Comparison of ENCODE assay signal across 8 mouse cellular contexts in the genomic region with DNA sequence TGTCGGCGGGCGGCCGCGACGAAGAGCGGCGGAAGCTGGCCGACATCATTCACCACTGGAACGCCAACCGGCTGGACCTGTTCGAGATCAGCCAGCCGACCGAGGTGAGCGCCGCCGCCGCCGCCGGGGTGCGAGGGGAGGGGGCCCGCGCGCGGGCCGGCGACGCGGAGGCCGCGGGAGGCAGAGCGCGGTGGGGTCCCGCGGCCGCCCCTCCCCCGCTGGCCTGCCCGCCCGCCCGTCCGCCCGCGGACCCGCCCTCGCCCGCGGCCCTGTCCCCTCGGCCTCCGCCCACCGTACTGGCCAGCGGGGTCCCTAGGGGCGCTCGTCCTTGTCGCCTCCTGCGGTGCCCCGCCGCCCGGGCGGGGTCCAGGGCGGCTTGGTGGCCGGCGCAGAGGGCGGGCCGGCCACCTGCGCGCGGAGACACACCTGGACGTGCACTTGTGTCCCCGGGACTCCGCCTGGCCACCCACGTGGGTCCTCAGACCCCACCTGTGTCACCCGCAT. TPM values are rescaled to one million over a fixed set of nuclear protein-coding genes. Genes with fewer than 3 reads are reported as not detected.
DNase-seq lines count a peak whose midpoint lies in the region; ATAC-seq and TF ChIP-seq lines count a peak whose summit lies in the region.

No protein-coding gene starts in this region.

- peak overlapping the region; percentile 67 for H3K4me2 ChIP-seq in liver, embryonic 13.5 days

- peaks cover 14% of the 10 kb centered on the region for H3K79me2 ChIP-seq in liver, adult 2 months (ENCODE audit: control insufficient read depth, insufficient read depth, low read length)

- intact Hi-C loops in heart, postnatal 10 days (cut with DNase I): no loop called here
- intact Hi-C loops in left cerebral cortex, postnatal 36 days (cut with DNase I): loop anchor here (5.0 kb wide), 1 partner anchor 288 kb away; no protein-coding TSS in a partner anchor

- peaks cover 6% of the 10 kb centered on the region for H3K4me1 ChIP-seq in liver, adult 2 months (ENCODE audit: control insufficient read depth, insufficient read depth, low read length)
- H3K4me1 ChIP-seq in embryonic facial prominence, embryonic 10.5 days: peaks cover 23% of the 10 kb centered on the region
- peaks cover 6% of the 10 kb centered on the region; the same call in 1 of the 2 replicates for H3K4me1 ChIP-seq in liver, embryonic 13.5 days (replicated peaks)
- peaks cover 7% of the 10 kb centered on the region for H3K4me1 ChIP-seq in small intestine, adult 2 months (ENCODE audit: control insufficient read depth, insufficient read depth, insufficient read length, low read length)

- H3K36me3 ChIP-seq in liver, adult 2 months (ENCODE audit: control insufficient read depth, insufficient read depth, low read length): no peaks in the 10 kb centered on the region
- H3K36me3 ChIP-seq in embryonic facial prominence, embryonic 10.5 days (replicated peaks): no peaks in the 10 kb centered on the region
- H3K36me3 ChIP-seq in liver, embryonic 13.5 days: no peaks in the 10 kb centered on the region
- no peaks in the 10 kb centered on the region for H3K36me3 ChIP-seq in small intestine, adult 2 months (ENCODE audit: control insufficient read depth, insufficient read depth, low read length)

- no peak for DNase-seq in liver, adult 2 months (ENCODE audit: extremely low read depth, low read depth, low spot score)
- DNase-seq in liver: no peak
- no peak for DNase-seq in embryonic facial prominence, embryonic 10.5 days (ENCODE audit: low spot score)
- DNase-seq in heart, postnatal 10 days: peak; percentile 37 to 43
- DNase-seq in liver, embryonic 13.5 days: no peak
- DNase-seq in left cerebral cortex, postnatal 36 days (ENCODE audit: low spot score in 2 of 2): no peak

- H3K9ac ChIP-seq in liver, adult 2 months (ENCODE audit: low read depth, low read length): peak overlapping the region; percentile 98
- peak overlapping the region; percentile 68 for H3K9ac ChIP-seq in liver, embryonic 13.5 days

- H3K4me3 ChIP-seq in liver, adult 2 months (ENCODE audit: insufficient read depth, low read depth, low read length): peak overlapping the region; percentile 73
- peak overlapping the region; percentile 92 for H3K4me3 ChIP-seq in embryonic facial prominence, embryonic 10.5 days
- H3K4me3 ChIP-seq in liver, embryonic 13.5 days (replicated peaks): peak overlapping the region; percentile 63
- H3K4me3 ChIP-seq in small intestine, adult 2 months (ENCODE audit: low read depth, low read length): peak overlapping the region; percentile 98

- ATAC-seq in liver, embryonic 13.5 days (ENCODE audit: low read depth): peak; percentile 31
- ATAC-seq in megakaryocyte-erythroid progenitor cell, adult 5-6 weeks (replicated peaks; ENCODE audit: low FRiP score, low TSS enrichment, poor library complexity, severe bottlenecking): no peak

- TF ChIP-seq CTCF in liver, adult 2 months (IDR thresholded peaks at IDR 0.05; ENCODE audit: low read depth, low read length): no peak
- no peak for TF ChIP-seq CTCF in small intestine, adult 2 months (IDR thresholded peaks at IDR 0.05; ENCODE audit: extremely low read depth, insufficient read length, insufficient replicate concordance, low read depth, low read length)

- TF ChIP-seq POLR2A in liver, adult 2 months (IDR thresholded peaks at IDR 0.05; ENCODE audit: extremely low read depth, insufficient read depth, low read length): no peak
- no peak for TF ChIP-seq POLR2A in small intestine, adult 2 months (IDR thresholded peaks at IDR 0.05; ENCODE audit: low read depth, low read length)

- 1% methylated on average over 69 of the region's 72 CpGs for WGBS in liver, adult 2 months
- 4% methylated on average over 68 of the region's 72 CpGs for WGBS in embryonic facial prominence, embryonic 10.5 days
- under 1% methylated on average over 53 of the region's 72 CpGs for WGBS in liver, embryonic 13.5 days (ENCODE audit: insufficient replicate concordance)
- under 1% methylated on average over 62 of the region's 72 CpGs for whole genome bisulfite sequencing in small intestine, adult 2 months

- H3K27ac ChIP-seq in liver, adult 2 months (replicated peaks; ENCODE audit: insufficient read depth, low read depth, low read length): peak overlapping the region; percentile 73
- peak overlapping the region; percentile 91 for H3K27ac ChIP-seq in embryonic facial prominence, embryonic 10.5 days (replicated peaks)
- H3K27ac ChIP-seq in liver, embryonic 13.5 days: no peak overlapping the region; the same call in 1 of the 2 replicates
- H3K27ac ChIP-seq in small intestine, adult 2 months (ENCODE audit: insufficient read depth, low read depth, low read length): peak overlapping the region; percentile 74

- no peaks in the 10 kb centered on the region for H3K27me3 ChIP-seq in liver, adult 2 months (ENCODE audit: control insufficient read depth, insufficient read depth, low read length)
- 0 out of 2 replicates have a peak, but pooled peaks cover 12% of the 10 kb centered on the region for H3K27me3 ChIP-seq in embryonic facial prominence, embryonic 10.5 days (replicated peaks; ENCODE audit: low read depth, poor library complexity, severe bottlenecking)
- peaks cover 61% of the 10 kb centered on the region for H3K27me3 ChIP-seq in liver, embryonic 13.5 days
- H3K27me3 ChIP-seq in small intestine, adult 2 months (ENCODE audit: control insufficient read depth, insufficient read depth, low read length): no peaks in the 10 kb centered on the region

- H3K9me3 ChIP-seq in embryonic facial prominence, embryonic 10.5 days: no peaks in the 10 kb centered on the region
- H3K9me3 ChIP-seq in liver, embryonic 13.5 days (replicated peaks): no peaks in the 10 kb centered on the region

RNA-seq across cellular contexts. Expression of a gene that starts 0.4 kb away (rescaled TPM):
- total RNA-seq in liver, adult 2 months (2014; rRNA removed): 40.9 and 41.3 TPM in 2 replicates
- polyA plus RNA-seq in liver, adult 2 months (2012; rRNA removed): 13.4 and 15.9 TPM in 2 replicates
- polyA plus RNA-seq in embryonic facial prominence, embryonic 10.5 days (2016; fragmentation: Nextera tagmentation; extraction: Ambion mirVana): 61.0 and 64.8 TPM in 2 replicates
- total RNA-seq in heart, postnatal 10 days (2021): 100 to 1,000 TPM; 112 to 150 TPM
- 11.4 and 11.8 TPM in 2 replicates for polyA plus RNA-seq in liver, embryonic 13.5 days (2015; fragmentation: Nextera tagmentation; extraction: Ambion mirVana)
- polyA plus RNA-seq in small intestine, adult 2 months (2012; rRNA removed): 14.6 and 41.9 TPM in 2 replicates
- 100 to 1,000 TPM; 105 to 138 TPM for total RNA-seq in left cerebral cortex, postnatal 36 days (2021)
- 0.59 and 3.3 TPM in 2 replicates for total RNA-seq in megakaryocyte-erythroid progenitor cell, adult 5-6 weeks (2014; fragmentation: Nextera tagmentation)
- 4.8 and 10.6 TPM in 2 replicates for total RNA-seq in megakaryocyte-erythroid progenitor cell, adult 5-6 weeks (2017)

RNA-seq across cellular contexts. Expression of a gene that starts 0.9 kb away (rescaled TPM):
- total RNA-seq in liver, adult 2 months (2014; rRNA removed): 1.5 and 1.7 TPM in 2 replicates
- polyA plus RNA-seq in liver, adult 2 months (2012; rRNA removed): 0.94 and 1.1 TPM in 2 replicates
- 2.8 and 3.3 TPM in 2 replicates for polyA plus RNA-seq in embryonic facial prominence, embryonic 10.5 days (2016; fragmentation: Nextera tagmentation; extraction: Ambion mirVana)
- total RNA-seq in heart, postnatal 10 days (2021): 1 to 10 TPM; 4.0 to 4.2 TPM
- polyA plus RNA-seq in liver, embryonic 13.5 days (2015; fragmentation: Nextera tagmentation; extraction: Ambion mirVana): 0.23 and 0.28 TPM in 2 replicates
- polyA plus RNA-seq in small intestine, adult 2 months (2012; rRNA removed): 0.44 and 0.65 TPM in 2 replicates
- total RNA-seq in left cerebral cortex, postnatal 36 days (2021): 10 to 100 TPM; 17.8 to 21.6 TPM
- not detected in 2 replicates for total RNA-seq in megakaryocyte-erythroid progenitor cell, adult 5-6 weeks (2014; fragmentation: Nextera tagmentation)
- total RNA-seq in megakaryocyte-erythroid progenitor cell, adult 5-6 weeks (2017): not detected in 2 replicates

Comparison
In these comparisons a context has a peak if more than half of its experiments do, and no peak if none do; other contexts are left out.
1. DNase-seq: peak in heart, postnatal 10 days (2 of 2); none in liver, adult 2 months (single experiment), liver (single experiment), embryonic facial prominence, embryonic 10.5 days (single experiment), liver, embryonic 13.5 days (single experiment) and left cerebral cortex, postnatal 36 days (0 of 2).
2. Peak in every context shown above with its lines, with median percentiles within 50 percentile points of each other: H3K4me3 ChIP-seq.